Mouse (Mus musculus) thymus, postnatal 10 days (tissue): Measurements from ENCODE around the gene Vps18.

Experiments used
- DNase-seq, 2 experiments: peaks; one replicate each; pipeline ENCODE4 v3.0.0; 2021; ENCODE audit warnings: low spot score in 2 of 2

Gene Vps18

DNA sequence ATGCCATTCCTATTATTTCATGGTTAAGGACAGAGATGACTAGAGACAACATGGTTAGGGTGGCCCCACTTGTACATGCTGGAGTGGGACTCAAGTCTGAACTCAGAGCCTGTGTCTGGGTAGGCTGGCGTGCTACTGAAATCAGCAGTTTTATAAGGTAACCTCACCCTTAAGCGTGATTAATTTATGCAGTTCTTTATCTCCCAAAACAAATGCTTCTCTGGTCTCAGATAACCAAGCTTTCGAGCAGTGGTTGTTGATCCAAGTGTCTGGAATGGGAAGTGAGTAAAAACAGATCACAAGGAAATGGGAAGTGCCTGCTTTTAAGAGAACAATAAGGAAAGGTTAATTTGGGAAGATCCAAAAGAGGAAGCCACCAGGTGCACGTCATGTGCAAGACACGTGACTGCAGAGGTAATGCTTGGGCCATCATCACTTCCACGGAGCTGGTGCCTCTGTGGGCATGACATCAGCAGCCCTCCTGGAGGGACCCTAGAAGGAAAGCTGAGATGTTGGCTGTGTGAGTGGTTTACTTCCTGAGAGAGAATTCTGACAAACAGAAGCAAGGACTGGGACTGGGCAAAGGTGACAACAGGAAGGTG, 56.1 kb downstream of the Vps18 start:
- no peak for DNase-seq
